Mouse (Mus musculus) testis, adult 2 months (tissue): Measurements from ENCODE around the gene Rab22a.
"Not testable (repeated sequence)": the region's sequence is repeated elsewhere in the genome, so short reads cannot be mapped to it uniquely, and the experiment has no call there.

ENCODE experiments used
- CTCF ChIP-seq: fragments of 200-500 bp; IDR thresholded peaks from 2 replicates; pipeline ENCODE4 v1.5.1; 2012; ENCODE audit warnings: low read depth, mild to moderate bottlenecking, inconsistent platforms, low read length, moderate library complexity; ENCODE audit not compliant: control insufficient read depth, insufficient read depth, insufficient replicate concordance
- POLR2A ChIP-seq: fragments of 200-500 bp; IDR thresholded peaks from 2 replicates; pipeline ENCODE4 v1.6.1; 2012; ENCODE audit warnings: low read depth, mild to moderate bottlenecking, inconsistent platforms, low read length, moderate library complexity; ENCODE audit not compliant: control insufficient read depth

DNA sequence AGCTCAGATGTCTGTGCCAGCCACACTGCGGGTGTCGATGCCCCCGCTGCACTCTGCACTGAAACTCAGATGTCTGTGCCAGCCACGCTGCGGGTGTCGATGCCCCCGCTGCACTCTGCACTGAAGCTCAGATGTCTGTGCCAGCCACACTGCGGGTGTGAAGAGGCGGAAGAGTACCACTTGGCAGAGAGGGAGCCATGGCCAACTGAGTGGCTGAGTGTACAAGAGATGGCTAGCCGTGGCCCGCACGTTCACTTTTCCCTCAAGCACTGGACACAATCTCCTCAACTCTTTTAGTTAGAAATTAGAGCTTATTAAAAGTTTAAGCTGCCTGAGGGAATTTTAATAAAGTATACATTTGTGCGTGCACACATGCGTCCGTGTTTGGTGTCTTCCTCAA, 25.5 kb upstream of the Rab22a start:
- not testable (repeated sequence) for TF ChIP-seq CTCF, POLR2A
